15 mouse cellular contexts compared by ENCODE assay signal in the genomic region with DNA sequence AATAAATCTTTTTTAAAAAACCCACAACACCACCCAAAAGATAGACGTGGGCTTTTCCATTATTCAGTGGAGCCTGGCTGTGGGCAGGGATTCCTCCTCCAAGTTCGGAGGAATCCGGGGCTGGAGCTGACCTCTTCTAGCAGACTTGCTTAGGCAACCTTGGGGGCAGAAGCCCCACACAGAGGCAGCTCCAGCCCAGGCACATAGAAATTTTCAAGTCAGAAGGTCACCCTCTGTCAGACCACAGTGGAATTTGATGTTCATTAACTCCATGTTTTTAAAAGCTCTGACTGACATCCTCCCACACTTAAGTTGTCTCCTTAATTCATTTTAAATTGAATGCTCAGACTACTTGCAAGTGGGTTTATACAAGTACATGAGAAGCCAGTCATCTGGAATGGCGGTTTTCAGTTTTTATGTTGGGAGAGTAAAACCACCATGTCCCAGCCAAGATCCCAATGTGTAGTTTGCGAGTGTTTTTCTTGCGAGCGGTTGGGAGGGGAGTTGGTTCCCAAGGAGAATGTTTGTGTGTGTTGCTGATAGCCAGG.
"Had no signal": no experiment of that assay in that cellular context is flagged by ENCODE, and none has a peak within 500 bp of the region (broad histone marks: within the 10 kb centered on the region; RNA-seq: fewer than 3 reads in every experiment).

No protein-coding gene starts in this region.

- H3K9ac ChIP-seq: limb, embryonic 15.5 days; liver, embryonic 15.5 days; lung, embryonic 14.5 days; neural tube, embryonic 15.5 days had no signal

- H3K36me3 ChIP-seq: limb, embryonic 15.5 days; liver, embryonic 15.5 days; midbrain, embryonic 10.5 days; neural tube, embryonic 15.5 days had no signal

- H3K9me3 ChIP-seq: limb, embryonic 15.5 days; liver, embryonic 15.5 days; midbrain, embryonic 10.5 days; neural tube, embryonic 15.5 days had no signal

- H3K4me3 ChIP-seq: limb, embryonic 15.5 days; liver, embryonic 15.5 days; midbrain, embryonic 10.5 days; myocyte; neural tube, embryonic 15.5 days had no signal

- H3K27me3 ChIP-seq: limb, embryonic 15.5 days; liver, embryonic 15.5 days; neural tube, embryonic 15.5 days had no signal

- H3K4me1 ChIP-seq: midbrain, embryonic 10.5 days; neural tube, embryonic 15.5 days had no signal

- ATAC-seq: intestine, embryonic 16.5 days had no signal

- H3K27ac ChIP-seq: limb, embryonic 15.5 days; liver, embryonic 15.5 days; midbrain, embryonic 10.5 days; neural tube, embryonic 15.5 days had no signal

- H3K4me2 ChIP-seq: limb, embryonic 15.5 days; liver, embryonic 15.5 days; lung, embryonic 14.5 days; neural tube, embryonic 15.5 days had no signal

- DNase-seq: layer of hippocampus, adult 9-11 months; layer of hippocampus, postnatal 36 days; lung, embryonic 14.5 days; lung, postnatal 10 days; lung, postnatal 4 days; midbrain, embryonic 14.5 days; right cerebral cortex, adult 18-20 months; right cerebral cortex, postnatal 25 days; thymus, postnatal 36 days had no signal
